Comparison of ENCODE assay signal across 30 mouse cellular contexts in genomic region chr5:103612316-103612715, GRCm38 (mm10). TPM values are rescaled to one million over a fixed set of nuclear protein-coding genes. Genes with fewer than 3 reads are reported as not detected.
A peak's percentile ranks its signal among the peaks of the same experiment; 100 is the strongest.
DNase-seq lines count a peak whose midpoint lies in the region; ATAC-seq and TF ChIP-seq lines count a peak whose summit lies in the region.
"Had no signal": no experiment of that assay in that cellular context is flagged by ENCODE, and none has a peak within 500 bp of the region (broad histone marks: within the 10 kb centered on the region; RNA-seq: fewer than 3 reads in every experiment).

No protein-coding gene starts in this region.

- no peak overlapping the region for H3K4me3 ChIP-seq in forebrain, postnatal 0 days (ENCODE audit: low read depth, low read length)
- no peak overlapping the region for H3K4me3 ChIP-seq in forebrain, embryonic 13.5 days
- H3K4me3 ChIP-seq in kidney, adult 2 months (ENCODE audit: insufficient read depth, low read depth, low read length): no peak overlapping the region
- no peak overlapping the region for H3K4me3 ChIP-seq in lung, adult 2 months (replicated peaks; ENCODE audit: extremely low read depth, low read depth, low read length)
- no peak overlapping the region for H3K4me3 ChIP-seq in stomach, postnatal 0 days (ENCODE audit: low read depth, low read length)
- H3K4me3 ChIP-seq: embryonic facial prominence, embryonic 10.5 days; hindbrain, embryonic 10.5 days; midbrain, embryonic 15.5 days; myocyte; neural tube, embryonic 13.5 days had no signal

- no peak for ATAC-seq in forebrain, postnatal 0 days
- ATAC-seq in forebrain, embryonic 13.5 days: no peak
- ATAC-seq in stomach, postnatal 0 days (ENCODE audit: low FRiP score, low TSS enrichment): no peak
- ATAC-seq: activated CD4-positive, CD25-positive, alpha-beta regulatory T cell, adult 4 months; forebrain, embryonic 16.5 days; midbrain, embryonic 15.5 days had no signal

- TF ChIP-seq CTCF in forebrain, postnatal 0 days (IDR thresholded peaks at IDR 0.05; ENCODE audit: low read depth): peak; percentile 15; the same call in 1 of the 2 replicates
- TF ChIP-seq CTCF in kidney, adult 2 months (conservative IDR thresholded peaks at IDR 0.05; ENCODE audit: insufficient read depth, insufficient read length, low read depth, low read length): peak; percentile 33; the same call in 1 of the 2 replicates
- peak; percentile 70 for TF ChIP-seq CTCF in lung, adult 2 months (IDR thresholded peaks at IDR 0.05; ENCODE audit: insufficient read depth, low read length)
- TF ChIP-seq CTCF in stomach, postnatal 0 days (IDR thresholded peaks at IDR 0.05; ENCODE audit: low read depth): peak; percentile 48

- no peak for DNase-seq in forebrain, postnatal 0 days
- no peak for DNase-seq in kidney, adult 2 months
- no peak for DNase-seq in kidney, postnatal 36 days
- no peak for DNase-seq in lung, adult 2 months
- DNase-seq in lung, postnatal 10 days: no peak
- DNase-seq in stomach, postnatal 0 days (ENCODE audit: low spot score): no peak
- DNase-seq: adrenal gland, adult 8-10 months; cerebellum, adult 11-12 months; cerebellum, postnatal 10 days; gastrocnemius, postnatal 25 days; kidney, adult 18-20 months; kidney, postnatal 14 days; retina, postnatal 1 day; right cerebral cortex, postnatal 25 days; spleen, adult 18-20 months; thymus, postnatal 25 days had no signal

- no peak overlapping the region for H3K4me2 ChIP-seq in forebrain, postnatal 0 days (ENCODE audit: low read depth)
- H3K4me2 ChIP-seq in forebrain, embryonic 13.5 days: no peak overlapping the region
- no peak overlapping the region for H3K4me2 ChIP-seq in stomach, postnatal 0 days (replicated peaks; ENCODE audit: low read depth)
- H3K4me2 ChIP-seq: midbrain, embryonic 15.5 days; neural tube, embryonic 13.5 days had no signal

- no peaks in the 10 kb centered on the region for H3K27me3 ChIP-seq in forebrain, postnatal 0 days (ENCODE audit: insufficient read depth, low read length)
- no peaks in the 10 kb centered on the region for H3K27me3 ChIP-seq in forebrain, embryonic 13.5 days
- no peaks in the 10 kb centered on the region for H3K27me3 ChIP-seq in kidney, adult 2 months (replicated peaks; ENCODE audit: control insufficient read depth, insufficient read depth, low read length)
- H3K27me3 ChIP-seq in stomach, postnatal 0 days (ENCODE audit: control insufficient read depth, insufficient read depth, low read length): no peaks in the 10 kb centered on the region
- H3K27me3 ChIP-seq: midbrain, embryonic 15.5 days; neural tube, embryonic 13.5 days had no signal

- TF ChIP-seq POLR2A in kidney, adult 2 months (IDR thresholded peaks at IDR 0.05; ENCODE audit: low read depth, low read length): no peak
- no peak for TF ChIP-seq POLR2A in lung, adult 2 months (IDR thresholded peaks at IDR 0.05; ENCODE audit: borderline replicate concordance, extremely low read depth, low read depth, low read length)

- H3K9me3 ChIP-seq in forebrain, postnatal 0 days (ENCODE audit: low read length): no peaks in the 10 kb centered on the region
- H3K9me3 ChIP-seq in forebrain, embryonic 13.5 days (replicated peaks): no peaks in the 10 kb centered on the region
- no peaks in the 10 kb centered on the region for H3K9me3 ChIP-seq in stomach, postnatal 0 days (ENCODE audit: control insufficient read depth, low read length)
- H3K9me3 ChIP-seq: embryonic facial prominence, embryonic 10.5 days; hindbrain, embryonic 10.5 days; midbrain, embryonic 15.5 days; neural tube, embryonic 13.5 days had no signal

- no peak for TF ChIP-seq EP300 in stomach, postnatal 0 days (optimal IDR thresholded peaks at IDR 0.05)

- H3K36me3 ChIP-seq in forebrain, postnatal 0 days (ENCODE audit: insufficient read depth): no peaks in the 10 kb centered on the region
- H3K36me3 ChIP-seq in forebrain, embryonic 13.5 days (ENCODE audit: poor library complexity, severe bottlenecking): no peaks in the 10 kb centered on the region
- H3K36me3 ChIP-seq in kidney, adult 2 months (ENCODE audit: control insufficient read depth, insufficient read depth, low read length): no peaks in the 10 kb centered on the region
- no peaks in the 10 kb centered on the region for H3K36me3 ChIP-seq in stomach, postnatal 0 days (ENCODE audit: control insufficient read depth, insufficient read depth, low read length)
- H3K36me3 ChIP-seq: embryonic facial prominence, embryonic 10.5 days; hindbrain, embryonic 10.5 days; midbrain, embryonic 15.5 days; neural tube, embryonic 13.5 days had no signal

- H3K4me1 ChIP-seq in forebrain, postnatal 0 days (ENCODE audit: insufficient read depth): no peaks in the 10 kb centered on the region
- no peaks in the 10 kb centered on the region for H3K4me1 ChIP-seq in forebrain, embryonic 13.5 days
- H3K4me1 ChIP-seq in kidney, adult 2 months (ENCODE audit: control insufficient read depth, insufficient read depth, low read length): no peaks in the 10 kb centered on the region
- peaks cover 6% of the 10 kb centered on the region for H3K4me1 ChIP-seq in lung, adult 2 months (ENCODE audit: control insufficient read depth, insufficient read depth, low read length)
- no peaks in the 10 kb centered on the region for H3K4me1 ChIP-seq in stomach, postnatal 0 days (replicated peaks; ENCODE audit: control insufficient read depth, insufficient read depth)
- H3K4me1 ChIP-seq: midbrain, embryonic 15.5 days; neural tube, embryonic 13.5 days had no signal

- WGBS in forebrain, postnatal 0 days: 85% methylated on average over 7 of the region's 7 CpGs
- 89% methylated on average over 7 of the region's 7 CpGs for WGBS in forebrain, embryonic 13.5 days
- WGBS in kidney, adult 2 months: 75% methylated on average over 7 of the region's 7 CpGs
- WGBS in lung, adult 2 months: 67% methylated on average over 7 of the region's 7 CpGs
- 84% methylated on average over 7 of the region's 7 CpGs for WGBS in stomach, postnatal 0 days

- no peak overlapping the region for H3K9ac ChIP-seq in forebrain, postnatal 0 days
- H3K9ac ChIP-seq in forebrain, embryonic 13.5 days: no peak overlapping the region
- H3K9ac ChIP-seq in stomach, postnatal 0 days (ENCODE audit: low read length): no peak overlapping the region
- H3K9ac ChIP-seq: midbrain, embryonic 15.5 days; neural tube, embryonic 13.5 days had no signal

- no peak overlapping the region for H3K27ac ChIP-seq in forebrain, postnatal 0 days (ENCODE audit: low read depth, low read length)
- no peak overlapping the region for H3K27ac ChIP-seq in forebrain, embryonic 13.5 days
- no peak overlapping the region for H3K27ac ChIP-seq in kidney, adult 2 months (ENCODE audit: insufficient read depth, low read depth, low read length)
- no peak overlapping the region for H3K27ac ChIP-seq in stomach, postnatal 0 days (replicated peaks)
- H3K27ac ChIP-seq: embryonic facial prominence, embryonic 10.5 days; hindbrain, embryonic 10.5 days; midbrain, embryonic 15.5 days; neural tube, embryonic 13.5 days had no signal

RNA-seq across cellular contexts. Expression of gene Slc10a6, which starts 16.9 kb away (rescaled TPM):
- total RNA-seq in forebrain, postnatal 0 days (2014; rRNA removed): 0.08 and 0.76 TPM in 2 replicates
- 0.07 and 0.09 TPM in 2 replicates for polyA plus RNA-seq in forebrain, postnatal 0 days (2015; fragmentation: Nextera tagmentation; extraction: Ambion mirVana)
- 0.08 TPM in 1 of 2 replicates, not detected in the other for polyA plus RNA-seq in forebrain, embryonic 13.5 days (2015; fragmentation: Nextera tagmentation; extraction: Ambion mirVana)
- 0.80 and 0.88 TPM in 2 replicates for polyA plus RNA-seq in kidney, adult 2 months (2012; rRNA removed)
- 18.7 and 20.6 TPM in 2 replicates for polyA plus RNA-seq in lung, adult 2 months (2012; rRNA removed)
- 30.7 and 31.8 TPM in 2 replicates for polyA plus RNA-seq in stomach, postnatal 0 days (2015; fragmentation: Nextera tagmentation; extraction: Ambion mirVana)
- total RNA-seq: left cerebral cortex, postnatal 25 days; megakaryocyte-erythroid progenitor cell, adult 5-6 weeks had no signal
- polyA plus RNA-seq: activated CD4-positive, CD25-positive, alpha-beta regulatory T cell, adult 4 months; cortical plate, adult 2 months; embryonic facial prominence, embryonic 10.5 days; forebrain, embryonic 16.5 days; liver, embryonic 16.5 days had no signal

RNA-seq across cellular contexts. Expression of gene 1700016H13Rik, which starts 43.5 kb away (rescaled TPM):
- total RNA-seq in forebrain, postnatal 0 days (2014; rRNA removed): 0.33 and 1.0 TPM in 2 replicates
- polyA plus RNA-seq in forebrain, postnatal 0 days (2015; fragmentation: Nextera tagmentation; extraction: Ambion mirVana): 0.24 and 0.38 TPM in 2 replicates
- 0.27 and 0.37 TPM in 2 replicates for polyA plus RNA-seq in forebrain, embryonic 13.5 days (2015; fragmentation: Nextera tagmentation; extraction: Ambion mirVana)
- 0.15 TPM in 1 of 2 replicates, not detected in the other for polyA plus RNA-seq in kidney, adult 2 months (2012; rRNA removed)
- polyA plus RNA-seq in lung, adult 2 months (2012; rRNA removed): 0.16 and 0.21 TPM in 2 replicates
- polyA plus RNA-seq in stomach, postnatal 0 days (2015; fragmentation: Nextera tagmentation; extraction: Ambion mirVana): 0.34 and 0.35 TPM in 2 replicates
- total RNA-seq: adrenal gland, adult 8-10 months; heart, adult 8-10 months; layer of hippocampus, adult 8-10 months; left cerebral cortex, postnatal 25 days; megakaryocyte-erythroid progenitor cell, adult 5-6 weeks had no signal
- polyA plus RNA-seq: activated CD4-positive, CD25-positive, alpha-beta regulatory T cell, adult 4 months; cortical plate, adult 2 months; liver, embryonic 16.5 days; myocyte; neural tube, embryonic 13.5 days had no signal

Comparison
In these comparisons a context has a peak if more than half of its experiments do, and no peak if none do; other contexts are left out.
1. CTCF ChIP-seq: peak in every context shown above with its lines; median percentile 70 in lung, adult 2 months; 48 in stomach, postnatal 0 days; 33 in kidney, adult 2 months; 15 in forebrain, postnatal 0 days.
2. RNA of gene Slc10a6, which starts 16.9 kb away (polyA plus RNA-seq): 30.7 to 31.8 TPM in stomach, postnatal 0 days and 18.7 to 20.6 TPM in lung, adult 2 months; 0.80 to 0.88 TPM in kidney, adult 2 months, 0.07 to 0.09 TPM in forebrain, postnatal 0 days and 0.08 TPM in forebrain, embryonic 13.5 days; every median in the first group is over 10 times any median in the second.